Mouse (Mus musculus): ENCODE results near the gene Harbi1. TPM values are rescaled to one million over a fixed set of nuclear protein-coding genes. Genes with fewer than 3 reads are reported as not detected.

Gene Harbi1
- polyA plus RNA-seq, 1 experiment = 4.7 TPM

- no peak overlapping the region for H3K4me3 ChIP-seq (replicated peaks; ENCODE audit: insufficient read depth, low read depth, low read length)
- H3K27ac ChIP-seq (ENCODE audit: insufficient read depth, low read length) = no peak overlapping the region
- no peaks in the 10 kb centered on the region for H3K4me1 ChIP-seq (ENCODE audit: control insufficient read depth, insufficient read depth, low read length)
- 78% methylated on average over 1 of the region's 1 CpGs for WGBS
- TF ChIP-seq POLR2A (IDR thresholded peaks at IDR 0.05; ENCODE audit: borderline replicate concordance, insufficient read depth, low read length) = no peak
- TF ChIP-seq CTCF (IDR thresholded peaks at IDR 0.05; ENCODE audit: borderline replicate concordance, insufficient read depth, low read depth, low read length) = no peak
- DNase-seq = no peak
- no peaks in the 10 kb centered on the region for H3K27me3 ChIP-seq (ENCODE audit: control insufficient read depth, insufficient read depth, low read length)
These were observed 14.4 kb upstream of the Harbi1 start for GRCm38 (mm10) chr2:91696225-91696590.

GRCm38 (mm10) chr2:91699225-91699624 is 11.4 kb upstream of the Harbi1 start:
- Histone ChIP-seq H3K27ac (ENCODE audit: insufficient read depth, low read length) (no peak overlapping the region), H3K27me3 (ENCODE audit: control insufficient read depth, insufficient read depth, low read length) (no peaks in the 10 kb centered on the region), H3K4me1 (ENCODE audit: control insufficient read depth, insufficient read depth, low read length) (no peaks in the 10 kb centered on the region), H3K4me3 (replicated peaks; ENCODE audit: insufficient read depth, low read depth, low read length) (no peak overlapping the region)
- TF ChIP-seq CTCF (IDR thresholded peaks at IDR 0.05; ENCODE audit: borderline replicate concordance, insufficient read depth, low read depth, low read length) (no peak), POLR2A (IDR thresholded peaks at IDR 0.05; ENCODE audit: borderline replicate concordance, insufficient read depth, low read length) (no peak)
- 51% methylated on average over 1 of the region's 1 CpGs for WGBS
- DNase-seq = no peak

DNA sequence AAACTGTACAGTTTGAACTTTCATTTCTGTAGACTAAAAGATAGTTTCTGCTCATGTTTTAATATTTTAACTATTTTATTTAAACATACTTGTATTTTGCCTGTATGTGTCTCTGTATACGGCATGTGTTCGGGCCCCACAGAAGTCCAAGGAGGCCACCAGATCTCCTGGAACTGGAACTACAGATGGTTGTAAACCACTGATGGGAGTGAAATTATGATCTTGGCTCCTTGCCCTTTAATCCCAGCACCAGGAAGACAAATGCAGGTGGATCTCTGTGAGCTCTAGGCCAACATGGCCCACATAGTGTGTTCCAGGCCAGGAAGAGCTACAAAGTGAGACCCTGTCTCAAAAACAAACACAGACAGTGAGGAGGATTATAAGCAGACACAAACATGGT is 9.3 kb upstream of the Harbi1 start:
- TF ChIP-seq POLR2A (IDR thresholded peaks at IDR 0.05; ENCODE audit: borderline replicate concordance, insufficient read depth, low read length) (no peak), CTCF (IDR thresholded peaks at IDR 0.05; ENCODE audit: borderline replicate concordance, insufficient read depth, low read depth, low read length) (no peak)
- 15% methylated on average over 2 of the region's 2 CpGs for WGBS

GRCm38 (mm10) chr2:91705736-91706135 is 4.9 kb upstream of the Harbi1 start:
- no peaks in the 10 kb centered on the region for H3K27me3 ChIP-seq (ENCODE audit: control insufficient read depth, insufficient read depth, low read length)

More for the DNA sequence above, 9.3 kb upstream of the Harbi1 start:
- Histone ChIP-seq H3K4me1 (ENCODE audit: control insufficient read depth, insufficient read depth, low read length) (no peaks in the 10 kb centered on the region), H3K27ac (ENCODE audit: insufficient read depth, low read length) (no peak overlapping the region), H3K27me3 (ENCODE audit: control insufficient read depth, insufficient read depth, low read length) (no peaks in the 10 kb centered on the region), H3K4me3 (replicated peaks; ENCODE audit: insufficient read depth, low read depth, low read length) (no peak overlapping the region)
- peak in 1 of 2 experiments; percentile 57 for DNase-seq

GRCm38 (mm10) chr2:91706456-91706855 is 4.2 kb upstream of the Harbi1 start:
- no peaks in the 10 kb centered on the region; the same call in 1 of the 2 replicates for H3K4me1 ChIP-seq (ENCODE audit: control insufficient read depth, insufficient read depth, low read length)
- no peak for TF ChIP-seq POLR2A (IDR thresholded peaks at IDR 0.05; ENCODE audit: borderline replicate concordance, insufficient read depth, low read length)
- no peak for TF ChIP-seq CTCF (IDR thresholded peaks at IDR 0.05; ENCODE audit: borderline replicate concordance, insufficient read depth, low read depth, low read length)
- no peak overlapping the region for H3K4me3 ChIP-seq (replicated peaks; ENCODE audit: insufficient read depth, low read depth, low read length)
- no peaks in the 10 kb centered on the region for H3K27me3 ChIP-seq (ENCODE audit: control insufficient read depth, insufficient read depth, low read length)
- no peak overlapping the region for H3K27ac ChIP-seq (ENCODE audit: insufficient read depth, low read length)
- no peak for DNase-seq

More at GRCm38 (mm10) chr2:91705736-91706135, 4.9 kb upstream of the Harbi1 start:
- TF ChIP-seq POLR2A (IDR thresholded peaks at IDR 0.05; ENCODE audit: borderline replicate concordance, insufficient read depth, low read length) (no peak), CTCF (IDR thresholded peaks at IDR 0.05; ENCODE audit: borderline replicate concordance, insufficient read depth, low read depth, low read length) (no peak)
- WGBS = 84% methylated on average over 6 of the region's 6 CpGs
- DNase-seq = no peak
- Histone ChIP-seq H3K4me3 (replicated peaks; ENCODE audit: insufficient read depth, low read depth, low read length) (no peak overlapping the region), H3K4me1 (ENCODE audit: control insufficient read depth, insufficient read depth, low read length) (no peaks in the 10 kb centered on the region; the same call in 1 of the 2 replicates), H3K27ac (ENCODE audit: insufficient read depth, low read length) (no peak overlapping the region)

- Histone ChIP-seq H3K27me3 (ENCODE audit: control insufficient read depth, insufficient read depth, low read length) (no peaks in the 10 kb centered on the region), H3K4me3 (replicated peaks; ENCODE audit: insufficient read depth, low read depth, low read length) (no peak overlapping the region), H3K4me1 (ENCODE audit: control insufficient read depth, insufficient read depth, low read length) (no peaks in the 10 kb centered on the region; the same call in 1 of the 2 replicates), H3K27ac (ENCODE audit: insufficient read depth, low read length) (no peak overlapping the region)
- DNase-seq = no peak
- TF ChIP-seq POLR2A (IDR thresholded peaks at IDR 0.05; ENCODE audit: borderline replicate concordance, insufficient read depth, low read length) (no peak), CTCF (IDR thresholded peaks at IDR 0.05; ENCODE audit: borderline replicate concordance, insufficient read depth, low read depth, low read length) (no peak)
- 89% methylated on average over 6 of the region's 6 CpGs for WGBS
These were observed 2.3 kb upstream of the Harbi1 start for GRCm38 (mm10) chr2:91708361-91708760.

- no peak for TF ChIP-seq POLR2A (IDR thresholded peaks at IDR 0.05; ENCODE audit: borderline replicate concordance, insufficient read depth, low read length)
- H3K27me3 ChIP-seq (ENCODE audit: control insufficient read depth, insufficient read depth, low read length) = no peaks in the 10 kb centered on the region
- 3% methylated on average over 8 of the region's 8 CpGs for WGBS
- H3K27ac ChIP-seq (ENCODE audit: insufficient read depth, low read length) = peak overlapping the region; percentile 69; the same call in 1 of the 2 replicates
- H3K4me1 ChIP-seq (ENCODE audit: control insufficient read depth, insufficient read depth, low read length) = no peaks in the 10 kb centered on the region; the same call in 1 of the 2 replicates
- H3K4me3 ChIP-seq (replicated peaks; ENCODE audit: insufficient read depth, low read depth, low read length) = peak overlapping the region; percentile 99
- peak in 1 of 2 experiments; percentile 9 for DNase-seq
These were observed 739 bp downstream of the Harbi1 start for GRCm38 (mm10) chr2:91711256-91711925.

DNA sequence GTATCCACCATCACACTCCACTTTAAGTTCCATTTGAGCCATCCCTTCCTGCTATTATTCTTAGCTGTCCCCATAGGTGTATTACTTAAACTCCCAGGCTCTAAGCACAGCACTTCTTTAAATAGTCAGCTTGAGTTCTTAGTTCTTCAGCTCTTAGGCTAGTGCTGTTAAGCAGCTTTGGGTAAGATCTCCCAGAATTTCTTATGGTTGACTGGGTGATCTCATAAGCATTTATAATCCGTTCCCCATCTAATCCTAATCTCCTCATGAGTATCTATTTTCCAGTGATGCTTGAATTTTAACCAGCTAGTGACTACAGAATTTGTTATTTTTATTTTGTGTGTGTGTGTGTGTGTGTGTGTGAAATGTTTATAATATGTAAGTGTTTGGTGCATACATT is 4.3 kb downstream of the Harbi1 start:
- WGBS = 76% methylated on average over 1 of the region's 1 CpGs

More for the DNA sequence above, 4.3 kb downstream of the Harbi1 start:
- TF ChIP-seq POLR2A (IDR thresholded peaks at IDR 0.05; ENCODE audit: borderline replicate concordance, insufficient read depth, low read length) (no peak), CTCF (IDR thresholded peaks at IDR 0.05; ENCODE audit: borderline replicate concordance, insufficient read depth, low read depth, low read length) (no peak)
- Histone ChIP-seq H3K27ac (ENCODE audit: insufficient read depth, low read length) (no peak overlapping the region), H3K4me1 (ENCODE audit: control insufficient read depth, insufficient read depth, low read length) (no peaks in the 10 kb centered on the region), H3K4me3 (replicated peaks; ENCODE audit: insufficient read depth, low read depth, low read length) (no peak overlapping the region), H3K27me3 (ENCODE audit: control insufficient read depth, insufficient read depth, low read length) (no peaks in the 10 kb centered on the region)
- DNase-seq = no peak

Measured in cerebellum, adult 2 months (tissue).